In the genomic region with DNA sequence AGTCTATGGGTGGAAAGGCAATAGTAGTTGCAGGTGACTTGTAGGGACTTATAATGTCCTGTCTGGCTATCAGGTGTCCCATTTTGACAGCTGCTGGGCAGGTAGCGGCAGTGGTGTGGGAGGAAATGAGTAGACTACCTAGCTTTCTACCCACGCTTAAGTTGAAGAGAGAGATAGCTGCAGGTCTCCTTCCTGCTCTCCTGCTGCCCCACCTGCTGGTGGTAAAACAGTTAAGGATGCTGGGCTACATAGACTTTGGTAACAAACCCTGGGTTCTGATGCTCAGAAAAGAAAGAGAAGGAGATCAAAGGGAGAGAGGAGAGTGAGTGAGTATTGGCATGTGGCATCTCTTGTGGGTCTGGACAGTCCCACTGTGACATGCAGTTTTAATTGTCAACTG, we compare ENCODE assay signal across 9 mouse cellular contexts.
A peak's percentile ranks its signal among the peaks of the same experiment; 100 is the strongest.
DNase-seq lines count a peak whose midpoint lies in the region; TF ChIP-seq lines count a peak whose summit lies in the region.
"Had no signal": no experiment of that assay in that cellular context is flagged by ENCODE, and none has a peak within 500 bp of the region (broad histone marks: within the 10 kb centered on the region; RNA-seq: fewer than 3 reads in every experiment).

No protein-coding gene starts in this region.

- 31% methylated on average over 2 of the region's 2 CpGs for WGBS in spleen, adult 2 months

- no peaks in the 10 kb centered on the region for H3K4me1 ChIP-seq in spleen, adult 2 months (ENCODE audit: control insufficient read depth, insufficient read depth, insufficient read length)
- H3K4me1 ChIP-seq: midbrain, embryonic 12.5 days had no signal

- no peaks in the 10 kb centered on the region for H3K27me3 ChIP-seq in spleen, adult 2 months (ENCODE audit: control insufficient read depth, insufficient read depth, low read length)
- H3K27me3 ChIP-seq: midbrain, embryonic 12.5 days had no signal

- TF ChIP-seq POLR2A in spleen, adult 2 months (IDR thresholded peaks at IDR 0.05; ENCODE audit: low read depth, low read length), result no peak

- intact Hi-C loops in heart, postnatal 36 days (cut with DNase I), result loop anchor here (5.0 kb wide), 2 partner anchors 110 to 325 kb away; no protein-coding TSS in a partner anchor
- intact Hi-C loops in left cerebral cortex, postnatal 10 days (cut with DNase I), result loop anchor here (10.0 kb wide), 1 partner anchor 313 kb away; no protein-coding TSS in a partner anchor

- peak; percentile 39 for DNase-seq in heart, postnatal 4 days
- DNase-seq in heart, postnatal 36 days, result no peak
- peak; percentile 62 for DNase-seq in NIH3T3 (ENCODE audit: low read depth)
- peak; percentile 58 for DNase-seq in kidney, postnatal 14 days
- peak; percentile 45 to 64 for DNase-seq in spleen, adult 2 months (ENCODE audit: low read depth in 1 of 2, low spot score in 2 of 2)
- no peak for DNase-seq in left cerebral cortex, postnatal 10 days (ENCODE audit: extremely low spot score in 1 of 2, low spot score in 2 of 2)
- DNase-seq in frontal cortex, postnatal 25 days (ENCODE audit: low spot score in 2 of 2), result no peak
- DNase-seq in cerebellum, postnatal 4 days (ENCODE audit: low spot score in 2 of 2), result no peak

- no peak overlapping the region for H3K4me3 ChIP-seq in spleen, adult 2 months (ENCODE audit: extremely low read depth, insufficient read depth, insufficient read length)
- H3K4me3 ChIP-seq: midbrain, embryonic 12.5 days had no signal

- no peaks in the 10 kb centered on the region for H3K36me3 ChIP-seq in spleen, adult 2 months (ENCODE audit: control insufficient read depth, insufficient read depth, low read length)
- H3K36me3 ChIP-seq: midbrain, embryonic 12.5 days had no signal

- TF ChIP-seq CTCF in spleen, adult 2 months (IDR thresholded peaks at IDR 0.05; ENCODE audit: extremely low read depth, insufficient read depth, insufficient read length, insufficient replicate concordance), result peak; percentile 63; the same call in 1 of the 2 replicates

- no peak overlapping the region for H3K27ac ChIP-seq in spleen, adult 2 months (ENCODE audit: insufficient read depth, low read length)
- H3K27ac ChIP-seq: midbrain, embryonic 12.5 days had no signal

Comparison
In these comparisons a context has a peak if more than half of its experiments do, and no peak if none do; other contexts are left out.
1. DNase-seq: peak in heart, postnatal 4 days (single experiment), NIH3T3 (single experiment), kidney, postnatal 14 days (single experiment) and spleen, adult 2 months (2 of 2); none in heart, postnatal 36 days (0 of 2), left cerebral cortex, postnatal 10 days (0 of 2), frontal cortex, postnatal 25 days (0 of 2) and cerebellum, postnatal 4 days (0 of 2).